Mouse (Mus musculus) testis, adult 2 months (tissue): Measurements from ENCODE around the gene Tldc2. TPM values are rescaled to one million over a fixed set of nuclear protein-coding genes. Genes with fewer than 3 reads are reported as not detected.

Experiments used
- H3K27ac ChIP-seq: fragments of 200-500 bp; 2 replicates; pipeline ENCODE4 v1.5.1; 2012; ENCODE audit warnings: low read depth, low read length; ENCODE audit not compliant: control insufficient read depth, insufficient read depth
- H3K27me3 ChIP-seq: fragments of 200-500 bp; 2 replicates; pipeline ENCODE4 v1.6.1; 2012; ENCODE audit warnings: mild to moderate bottlenecking, low read length, moderate library complexity; ENCODE audit not compliant: control insufficient read depth, insufficient read depth
- H3K36me3 ChIP-seq: fragments of 200-500 bp; 2 replicates; pipeline ENCODE4 v1.6.1; 2012; ENCODE audit warnings: mild to moderate bottlenecking, low read length; ENCODE audit not compliant: control insufficient read depth, insufficient read depth
- H3K4me1 ChIP-seq: fragments of 200-500 bp; 2 replicates; pipeline ENCODE4 v1.6.1; 2012; ENCODE audit warnings: low read length; ENCODE audit not compliant: control insufficient read depth, insufficient read depth
- H3K4me3 ChIP-seq: fragments of 200-500 bp; 2 replicates; pipeline ENCODE4 v1.5.1; 2012; ENCODE audit warnings: low read depth, mild to moderate bottlenecking, low read length, moderate library complexity, mixed read lengths; ENCODE audit not compliant: control insufficient read depth
- CTCF ChIP-seq: fragments of 200-500 bp; IDR thresholded peaks from 2 replicates; pipeline ENCODE4 v1.5.1; 2012; ENCODE audit warnings: low read depth, mild to moderate bottlenecking, inconsistent platforms, low read length, moderate library complexity; ENCODE audit not compliant: control insufficient read depth, insufficient read depth, insufficient replicate concordance
- POLR2A ChIP-seq: fragments of 200-500 bp; IDR thresholded peaks from 2 replicates; pipeline ENCODE4 v1.6.1; 2012; ENCODE audit warnings: low read depth, mild to moderate bottlenecking, inconsistent platforms, low read length, moderate library complexity; ENCODE audit not compliant: control insufficient read depth
- polyA plus RNA-seq: library from polyadenylated mRNA; depleted of rRNA; stranded (reverse); fragments of >200 nt; gene quantifications from 2 replicates; pipeline ENCODE4 v1.2.3, GENCODE M21; 2012

Gene Tldc2
- polyA plus RNA-seq, 1 experiment: not detected

- no peak for TF ChIP-seq POLR2A
- no peak for TF ChIP-seq CTCF
- H3K36me3 ChIP-seq: no peaks in the 10 kb centered on the region
- no peak overlapping the region for H3K4me3 ChIP-seq
- no peaks in the 10 kb centered on the region for H3K27me3 ChIP-seq
- H3K27ac ChIP-seq: no peak overlapping the region
- H3K4me1 ChIP-seq: no peaks in the 10 kb centered on the region
These were observed 1.8 kb upstream of the Tldc2 start for GRCm38 (mm10) chr2:157084831-157085585.

- Histone ChIP-seq H3K4me3 (no peak overlapping the region), H3K27ac (no peak overlapping the region), H3K27me3 (no peaks in the 10 kb centered on the region), H3K36me3 (no peaks in the 10 kb centered on the region), H3K4me1 (no peaks in the 10 kb centered on the region; the same call in 1 of the 2 replicates)
- TF ChIP-seq CTCF (no peak), POLR2A (no peak)
These were observed 872 bp downstream of the Tldc2 start for GRCm38 (mm10) chr2:157087536-157088317.

GRCm38 (mm10) chr2:157092024-157092423 lies 5.2 kb downstream of the Tldc2 start:
- Histone ChIP-seq H3K27me3 (no peaks in the 10 kb centered on the region), H3K4me3 (no peak overlapping the region), H3K36me3 (no peaks in the 10 kb centered on the region), H3K27ac (no peak overlapping the region), H3K4me1 (no peaks in the 10 kb centered on the region; the same call in 1 of the 2 replicates)
- TF ChIP-seq CTCF (no peak), POLR2A (no peak)

- Histone ChIP-seq H3K4me1 (no peaks in the 10 kb centered on the region; the same call in 1 of the 2 replicates), H3K27ac (no peak overlapping the region), H3K36me3 (no peaks in the 10 kb centered on the region), H3K4me3 (no peak overlapping the region), H3K27me3 (no peaks in the 10 kb centered on the region)
- TF ChIP-seq POLR2A (no peak), CTCF (peak; percentile 70; the same call in 1 of the 2 replicates)
These were observed 8.3 kb downstream of the Tldc2 start for GRCm38 (mm10) chr2:157095005-157095755.

GRCm38 (mm10) chr2:157099532-157100318 lies 12.9 kb downstream of the Tldc2 start:
- no peak overlapping the region for H3K27ac ChIP-seq
- TF ChIP-seq POLR2A (no peak), CTCF (no peak)

GRCm38 (mm10) chr2:157100319-157100605 lies 13.4 kb downstream of the Tldc2 start:
- Histone ChIP-seq H3K36me3 (no peaks in the 10 kb centered on the region), H3K27me3 (no peaks in the 10 kb centered on the region), H3K4me3 (no peak overlapping the region), H3K27ac (no peak overlapping the region), H3K4me1 (no peaks in the 10 kb centered on the region)
- TF ChIP-seq POLR2A (no peak), CTCF (no peak)

More at GRCm38 (mm10) chr2:157099532-157100318, 12.9 kb downstream of the Tldc2 start:
- H3K27me3 ChIP-seq: no peaks in the 10 kb centered on the region
- no peaks in the 10 kb centered on the region for H3K36me3 ChIP-seq
- no peaks in the 10 kb centered on the region for H3K4me1 ChIP-seq
- H3K4me3 ChIP-seq: no peak overlapping the region

- H3K27me3 ChIP-seq: no peaks in the 10 kb centered on the region
- H3K36me3 ChIP-seq: no peaks in the 10 kb centered on the region
- TF ChIP-seq POLR2A (no peak), CTCF (no peak)
These were observed 14.8 kb downstream of the Tldc2 start for GRCm38 (mm10) chr2:157101650-157102049.

More at GRCm38 (mm10) chr2:157101650-157102049, 14.8 kb downstream of the Tldc2 start:
- no peaks in the 10 kb centered on the region for H3K4me1 ChIP-seq
- no peak overlapping the region for H3K27ac ChIP-seq
- no peak overlapping the region for H3K4me3 ChIP-seq
